Mouse (Mus musculus): Measurements from ENCODE around the gene Clec3a.

Clec3a gene

GRCm38 (mm10) chr8:114417786-114418185 lies at the start of gene Clec3a:
Clec3a (plus strand) TSS chr8:114418086.
- no peak for DNase-seq (ENCODE audit: low read depth, low spot score)

- no peak for DNase-seq (ENCODE audit: low read depth, low spot score)
Observed at GRCm38 (mm10) chr8:114369038-114369976, 48.6 kb upstream of the Clec3a start.

- no peak for DNase-seq (ENCODE audit: low read depth, low spot score)
Observed at GRCm38 (mm10) chr8:114374390-114374789, 43.5 kb upstream of the Clec3a start.

DNA sequence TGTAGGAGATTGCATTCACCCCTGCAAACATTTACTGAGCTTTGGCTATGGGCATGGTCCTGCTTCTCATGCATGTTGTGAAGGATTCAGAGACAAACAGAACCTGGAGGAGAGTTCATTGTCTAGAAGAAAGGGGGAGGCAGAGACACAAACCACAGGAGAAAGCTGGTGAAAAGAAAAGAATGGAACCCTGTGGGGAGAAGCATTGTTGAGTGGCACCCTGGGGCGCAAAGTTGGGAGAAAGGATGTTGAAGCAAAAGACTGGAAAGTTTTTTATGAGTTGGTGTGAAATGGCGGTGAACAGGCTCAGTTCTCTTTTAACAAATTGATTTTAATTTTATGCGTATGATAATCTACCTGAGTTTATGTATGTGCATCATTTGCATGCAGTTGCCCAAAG lies 33.7 kb upstream of the Clec3a start:
- DNase-seq (ENCODE audit: low read depth, low spot score), result no peak

DNA sequence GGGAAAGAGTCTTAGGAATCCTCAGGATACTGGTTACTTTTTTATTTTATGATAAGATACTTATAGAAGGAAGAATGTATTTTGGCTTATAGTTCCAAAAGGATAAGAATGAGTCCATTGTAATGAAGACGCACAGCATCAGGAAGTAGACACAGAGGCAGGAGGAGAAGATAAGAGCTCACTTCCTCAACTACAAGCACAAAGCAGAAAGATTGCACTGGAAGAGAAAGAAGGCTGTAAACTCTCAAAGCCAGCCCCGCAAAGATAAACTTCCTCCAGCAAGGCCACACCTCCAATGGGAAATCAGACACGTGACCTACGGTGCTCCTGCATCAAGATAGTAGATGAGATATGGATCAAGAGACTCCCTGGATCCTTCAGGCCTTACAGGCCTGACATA lies 30.4 kb upstream of the Clec3a start:
- no peak for DNase-seq (ENCODE audit: low read depth, low spot score)

GRCm38 (mm10) chr8:114390465-114391254 lies 27.2 kb upstream of the Clec3a start:
- DNase-seq (ENCODE audit: low read depth, low spot score), result no peak

DNA sequence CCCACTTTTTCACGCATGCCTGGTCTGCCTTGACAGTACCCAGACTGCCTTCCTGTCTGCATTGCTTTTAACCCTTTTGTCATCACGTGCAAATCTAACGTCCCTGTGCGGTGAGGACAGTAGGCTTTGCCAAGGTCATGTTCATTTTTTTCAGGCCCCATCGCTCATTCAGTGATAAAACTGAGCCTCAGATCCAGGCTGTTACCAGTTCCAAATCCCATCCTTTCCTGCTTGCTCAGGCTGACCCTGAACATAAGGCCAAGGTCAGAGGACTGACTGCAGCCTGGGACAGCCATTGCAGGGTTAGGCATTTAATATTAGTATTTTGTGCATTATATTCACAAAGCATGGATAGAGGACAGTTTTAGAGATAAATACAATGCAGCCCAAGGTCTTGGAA lies 19.6 kb upstream of the Clec3a start:
- no peak for DNase-seq (ENCODE audit: low read depth, low spot score)

DNA sequence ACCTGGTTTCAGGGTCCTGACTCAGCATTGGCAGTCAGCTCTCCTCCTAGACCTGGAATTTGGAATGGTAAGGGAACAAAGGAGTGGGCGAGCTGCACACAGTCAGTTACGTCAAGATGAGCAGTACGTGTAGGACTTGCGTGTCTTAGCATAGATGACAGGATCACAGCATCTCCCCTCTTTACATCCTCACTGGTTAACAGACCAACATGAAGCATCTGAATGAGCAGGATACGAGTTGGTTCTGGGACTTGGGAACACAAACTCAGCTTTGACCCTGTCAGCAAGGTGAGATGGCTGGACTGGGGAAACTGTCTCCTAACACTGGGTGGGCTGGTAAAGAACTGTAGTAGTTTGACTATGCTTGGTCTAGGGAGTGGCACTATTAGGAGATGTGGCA lies 18.6 kb upstream of the Clec3a start:
- DNase-seq (ENCODE audit: low read depth, low spot score), result no peak

DNA sequence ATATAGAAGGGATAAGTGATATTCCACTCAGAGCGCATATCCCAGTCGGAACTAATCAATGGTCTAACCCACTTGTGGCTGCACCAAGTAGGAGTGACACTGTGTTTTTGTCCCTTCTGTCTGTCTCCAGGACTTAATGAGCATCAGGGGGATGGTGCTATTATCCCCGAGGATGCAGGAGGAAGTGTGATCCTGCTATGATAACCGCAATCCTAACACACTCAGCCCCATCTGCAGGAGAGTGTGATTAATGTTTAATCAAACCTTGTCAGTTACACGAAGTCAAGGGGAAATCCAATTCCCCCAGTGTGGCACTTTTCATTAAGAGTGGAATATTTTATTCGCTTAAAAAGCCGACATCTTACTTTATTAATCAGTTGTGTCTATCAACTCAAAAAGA lies 16.2 kb upstream of the Clec3a start:
- DNase-seq (ENCODE audit: low read depth, low spot score), result no peak

- no peak for DNase-seq (ENCODE audit: low read depth, low spot score)
Observed at GRCm38 (mm10) chr8:114411421-114411820, 6.5 kb upstream of the Clec3a start.

DNA sequence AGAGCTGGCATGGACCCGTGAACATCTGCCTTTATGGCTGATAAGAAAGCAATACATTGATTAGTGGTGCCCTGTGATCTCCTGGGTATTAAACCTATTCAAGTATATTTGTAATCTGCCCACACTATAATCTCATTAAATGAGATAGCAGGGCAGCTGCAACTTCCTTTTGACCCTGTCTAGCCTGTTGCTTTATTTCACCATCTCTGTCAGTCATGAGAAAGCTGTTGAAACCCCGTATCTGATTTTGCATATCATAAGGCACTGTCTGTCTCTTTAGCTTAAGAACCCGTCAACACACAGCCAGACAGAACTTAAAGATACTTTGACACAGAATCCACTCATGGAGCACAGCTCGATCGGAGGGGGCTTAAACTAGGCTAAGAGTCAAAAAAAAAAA lies 600 bp downstream of the Clec3a start:
- DNase-seq (ENCODE audit: low read depth, low spot score), result no peak

DNA sequence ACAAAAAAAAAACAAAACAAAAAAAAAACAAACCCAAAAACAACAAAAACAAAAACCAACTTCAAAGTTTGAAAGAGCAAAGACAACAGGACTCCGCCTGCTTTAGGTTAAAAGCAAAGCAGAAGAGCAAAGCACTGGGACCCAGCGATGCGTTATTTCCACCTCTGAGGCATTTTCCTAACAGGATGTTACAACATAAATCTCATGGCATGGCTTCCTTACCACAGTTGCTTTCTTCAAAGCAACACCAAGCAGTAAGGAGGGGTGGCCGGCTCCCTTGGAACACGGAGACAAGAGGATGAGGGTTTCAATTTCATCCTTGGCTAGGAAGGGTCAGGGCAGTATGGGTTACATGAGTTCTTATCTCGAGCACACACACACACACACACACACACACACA lies 1.0 kb downstream of the Clec3a start:
- no peak for DNase-seq (ENCODE audit: low read depth, low spot score)

DNA sequence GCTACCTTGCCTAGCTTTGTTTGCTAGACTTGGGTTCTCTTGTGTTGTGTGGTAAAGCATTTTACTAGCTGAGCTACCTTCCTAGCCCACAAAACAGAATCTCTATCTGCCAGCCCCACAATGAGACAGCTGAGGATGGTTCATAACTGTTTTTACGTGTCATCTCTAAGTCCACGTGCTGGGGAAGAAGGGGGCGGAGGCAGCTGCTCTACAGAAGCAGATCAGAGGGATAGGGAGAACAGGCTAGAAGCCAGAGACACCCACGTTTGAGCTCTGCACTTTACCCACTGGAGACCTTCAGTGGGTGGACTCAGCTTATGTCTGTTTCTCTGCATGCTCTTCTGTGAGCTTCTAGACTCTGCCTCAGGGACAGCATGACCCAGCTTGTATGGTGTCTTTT lies 3.7 kb downstream of the Clec3a start:
- peak; percentile 55 for DNase-seq (ENCODE audit: low read depth, low spot score)

DNA sequence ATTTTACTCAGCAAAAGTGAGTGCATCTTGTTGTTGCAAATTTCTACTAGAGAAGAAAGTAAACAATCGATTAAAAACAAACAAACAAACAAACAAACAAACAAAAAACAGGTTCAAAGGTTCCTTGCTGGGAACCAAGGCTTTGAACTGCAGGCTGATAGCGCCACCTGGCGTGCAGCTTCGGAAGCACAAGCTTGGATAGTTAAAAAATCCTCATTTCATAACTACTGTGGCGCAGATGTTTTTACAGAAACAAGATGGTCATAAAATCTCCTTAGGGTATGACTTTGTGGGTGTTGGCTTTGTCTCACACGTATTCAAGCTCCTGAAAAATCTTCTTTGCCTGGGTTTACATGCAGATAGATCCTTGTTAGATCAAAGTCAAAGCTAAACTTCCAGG lies 20.4 kb downstream of the Clec3a start:
- DNase-seq (ENCODE audit: low read depth, low spot score), result peak; percentile 32

- peak; percentile 99 for DNase-seq (ENCODE audit: low read depth, low spot score)
Observed at GRCm38 (mm10) chr8:114439334-114440204, 21.7 kb downstream of the Clec3a start, which contains the start of gene Wwox. Wwox (plus strand) TSS chr8:114439655.

- no peak for DNase-seq (ENCODE audit: low read depth, low spot score)
Observed at GRCm38 (mm10) chr8:114440205-114440589, 22.3 kb downstream of the Clec3a start.

- DNase-seq (ENCODE audit: low read depth, low spot score), result no peak
Observed at GRCm38 (mm10) chr8:114441616-114442015, 23.7 kb downstream of the Clec3a start.

- no peak for DNase-seq (ENCODE audit: low read depth, low spot score)
Observed at GRCm38 (mm10) chr8:114446884-114447283, 29.0 kb downstream of the Clec3a start.

- no peak for DNase-seq (ENCODE audit: low read depth, low spot score)
Observed at GRCm38 (mm10) chr8:114452278-114452677, 34.4 kb downstream of the Clec3a start.

DNA sequence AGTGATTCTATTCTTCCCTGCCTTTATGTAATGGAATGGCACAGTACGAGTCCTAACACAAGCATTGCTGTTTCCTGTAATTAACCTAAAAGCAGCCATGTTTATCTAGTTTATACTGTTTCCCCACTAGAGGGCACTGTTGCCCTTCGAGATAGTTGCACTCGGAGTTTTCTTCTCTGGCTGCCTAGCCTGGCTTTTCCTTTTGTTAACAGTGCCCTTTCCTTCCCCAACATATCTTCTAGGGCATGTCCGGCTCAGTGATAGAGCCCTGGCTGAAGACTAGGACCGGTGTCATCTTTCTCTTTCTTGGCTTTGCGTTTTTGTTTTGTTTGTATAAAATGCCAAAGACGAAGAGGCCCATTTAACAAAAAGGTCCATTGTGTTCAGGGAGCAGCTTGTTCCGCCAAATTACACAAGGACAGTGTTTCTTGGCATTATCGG lies 34.9 kb downstream of the Clec3a start:
- DNase-seq (ENCODE audit: low read depth, low spot score), result peak; percentile 36

DNA sequence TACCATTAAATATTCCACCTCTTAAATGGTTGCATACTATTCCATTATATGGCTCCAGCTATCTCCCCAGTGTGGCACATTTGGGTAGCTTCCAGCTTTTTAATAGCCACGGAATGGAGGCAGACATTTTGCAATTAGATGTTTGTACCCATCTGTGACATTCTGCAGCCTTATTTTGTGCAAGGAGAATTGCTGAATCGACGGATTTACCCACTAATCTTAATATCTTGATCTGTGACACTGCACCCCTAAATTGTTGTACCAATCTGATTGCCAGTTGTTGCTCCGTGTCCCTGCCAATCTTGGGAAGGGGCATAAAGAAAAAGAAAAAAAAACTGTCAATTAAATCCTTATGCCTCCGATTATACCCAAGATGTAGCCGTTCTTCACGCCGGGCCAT lies 37.4 kb downstream of the Clec3a start:
- DNase-seq (ENCODE audit: low read depth, low spot score), result no peak

DNA sequence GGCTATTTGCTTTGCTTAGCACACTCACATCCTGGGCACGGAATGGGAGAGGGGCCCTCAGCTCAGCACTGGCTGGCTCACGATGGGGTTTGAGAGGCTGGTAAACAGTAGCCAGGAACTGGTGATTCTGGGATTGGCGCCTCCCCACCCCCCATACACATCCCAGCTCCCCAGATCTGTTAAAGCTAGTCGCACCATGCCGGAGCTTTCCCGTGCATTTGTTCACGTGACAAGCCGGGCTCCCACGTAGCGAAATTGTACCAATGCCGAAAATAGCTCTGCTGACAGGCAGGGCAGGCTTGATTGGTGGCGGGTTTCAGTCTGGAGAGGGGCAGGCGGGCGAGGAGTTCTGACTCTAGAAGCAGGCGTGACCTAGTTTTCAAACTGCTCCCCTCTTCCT lies 38.1 kb downstream of the Clec3a start:
- no peak for DNase-seq (ENCODE audit: low read depth, low spot score)
